Mouse (Mus musculus) adrenal gland (tissue): ENCODE data around the gene Slco6c1.

Experiments used
- intact Hi-C: fragments of 180-260 bp; cut with DNase I; formaldehyde crosslinking; loops from one replicate; pipeline ENCODE4 v1.15.1; 2025
- long read RNA-seq, 2 experiments: library from polyadenylated mRNA; unstranded; transcript quantifications; one replicate each; pipeline ENCODE4 v2.0.0; 2020; ENCODE audit warnings: borderline replicate concordance in 1 of 2; ENCODE audit not compliant: insufficient replicate concordance in 1 of 2

Gene Slco6c1
- long read RNA-seq, experiment 1, result 0 reads
- long read RNA-seq, experiment 2, result 0 reads

- intact Hi-C loops, result no loop called here
Observed at GRCm38 (mm10) chr1:97128201-97128600, at the start of gene Slco6c1. Gene Slco6c1, minus strand, starts transcription at chr1:97128301.

- intact Hi-C loops, result loop anchor here (10.0 kb wide), 1 partner anchor 766 kb away; no protein-coding TSS in a partner anchor
Observed at GRCm38 (mm10) chr1:97038982-97039381, 89.1 kb downstream of the Slco6c1 start.

- intact Hi-C loops, result loop anchor here (10.0 kb wide), 1 partner anchor 766 kb away; no protein-coding TSS in a partner anchor
Observed at GRCm38 (mm10) chr1:97038548-97038947, 89.6 kb downstream of the Slco6c1 start.

- intact Hi-C loops, result loop anchor here (10.0 kb wide), 1 partner anchor 767 kb away; no protein-coding TSS in a partner anchor
Observed at GRCm38 (mm10) chr1:97037955-97038354, 90.1 kb downstream of the Slco6c1 start.

- intact Hi-C loops, result no loop called here
Observed at GRCm38 (mm10) chr1:97021388-97021787, 106.7 kb downstream of the Slco6c1 start.

GRCm38 (mm10) chr1:97019404-97019803 lies 108.7 kb downstream of the Slco6c1 start:
- intact Hi-C loops, result loop anchor here (2.0 kb wide), 1 partner anchor 173 kb away; no protein-coding TSS in a partner anchor

- intact Hi-C loops, result loop anchor here (2.0 kb wide), 1 partner anchor 172 kb away; no protein-coding TSS in a partner anchor
Observed at GRCm38 (mm10) chr1:97018978-97019377, 109.1 kb downstream of the Slco6c1 start.
